Comparison of ENCODE assay signal across 15 mouse cellular contexts in the genomic region with DNA sequence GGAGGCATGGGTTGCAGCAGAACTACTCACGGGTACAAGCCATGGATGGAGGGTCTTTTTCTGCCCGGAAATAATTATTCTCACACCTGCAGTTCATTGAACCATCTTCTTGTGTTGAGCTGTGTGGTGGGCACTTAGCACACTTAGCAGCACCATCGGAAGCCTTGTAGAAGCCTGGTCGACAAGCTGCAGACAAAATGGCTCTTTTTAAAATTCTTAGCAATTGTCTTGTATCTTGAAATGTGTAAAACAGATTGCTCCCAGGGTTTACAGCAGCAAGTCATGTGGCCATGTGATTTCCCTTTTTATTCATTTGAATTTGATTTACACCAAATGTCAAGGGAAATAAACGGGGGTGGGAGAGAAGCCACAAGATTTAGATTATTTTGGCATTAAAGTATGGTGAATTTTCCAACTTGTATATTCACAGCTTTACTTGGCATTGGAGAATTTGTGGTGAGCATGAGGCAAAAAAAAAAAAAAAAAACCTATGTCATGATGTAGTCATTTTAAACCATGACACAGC.
"Had no signal": no experiment of that assay in that cellular context is flagged by ENCODE, and none has a peak within 500 bp of the region (broad histone marks: within the 10 kb centered on the region; RNA-seq: fewer than 3 reads in every experiment).

No protein-coding gene starts in this region.

- H3K36me3 ChIP-seq: limb, embryonic 10.5 days; liver, embryonic 12.5 days; lung, embryonic 15.5 days; midbrain, embryonic 13.5 days; neural tube, embryonic 15.5 days had no signal

- H3K27ac ChIP-seq: left cerebral cortex, adult 2 months; limb, embryonic 10.5 days; liver, embryonic 12.5 days; lung, embryonic 15.5 days; macrophage; midbrain, embryonic 13.5 days; neural tube, embryonic 15.5 days; stomach, postnatal 0 days had no signal

- H3K9me3 ChIP-seq: limb, embryonic 10.5 days; liver, embryonic 12.5 days; lung, embryonic 15.5 days; midbrain, embryonic 13.5 days; neural tube, embryonic 15.5 days had no signal

- H3K4me1 ChIP-seq: liver, embryonic 12.5 days; megakaryocyte, embryonic 14.5 days; neural tube, embryonic 15.5 days had no signal

- H3K4me3 ChIP-seq: left cerebral cortex, adult 2 months; limb, embryonic 10.5 days; liver, embryonic 12.5 days; lung, embryonic 15.5 days; midbrain, embryonic 13.5 days; neural tube, embryonic 15.5 days had no signal

- DNase-seq: kidney, postnatal 14 days; lung, postnatal 14 days; right cerebral cortex, adult 18-20 months; right cerebral cortex, postnatal 25 days; thymus, adult 18-20 months; thymus, postnatal 14 days had no signal

- H3K27me3 ChIP-seq: liver, embryonic 12.5 days; lung, embryonic 15.5 days; megakaryocyte, embryonic 14.5 days; midbrain, embryonic 13.5 days; neural tube, embryonic 15.5 days had no signal

- H3K9ac ChIP-seq: liver, embryonic 12.5 days; lung, embryonic 15.5 days; midbrain, embryonic 13.5 days; neural tube, embryonic 15.5 days had no signal

- H3K4me2 ChIP-seq: liver, embryonic 12.5 days; lung, embryonic 15.5 days; midbrain, embryonic 13.5 days; neural tube, embryonic 15.5 days had no signal

- ATAC-seq: liver, embryonic 12.5 days; midbrain, embryonic 13.5 days had no signal
